Mouse (Mus musculus): ENCODE data around the gene Prkd1.

Gene Prkd1

GRCm38 (mm10) chr12:50554214-50554613, 94.7 kb downstream of the Prkd1 start:
- no peak for DNase-seq (ENCODE audit: low read depth)

DNA sequence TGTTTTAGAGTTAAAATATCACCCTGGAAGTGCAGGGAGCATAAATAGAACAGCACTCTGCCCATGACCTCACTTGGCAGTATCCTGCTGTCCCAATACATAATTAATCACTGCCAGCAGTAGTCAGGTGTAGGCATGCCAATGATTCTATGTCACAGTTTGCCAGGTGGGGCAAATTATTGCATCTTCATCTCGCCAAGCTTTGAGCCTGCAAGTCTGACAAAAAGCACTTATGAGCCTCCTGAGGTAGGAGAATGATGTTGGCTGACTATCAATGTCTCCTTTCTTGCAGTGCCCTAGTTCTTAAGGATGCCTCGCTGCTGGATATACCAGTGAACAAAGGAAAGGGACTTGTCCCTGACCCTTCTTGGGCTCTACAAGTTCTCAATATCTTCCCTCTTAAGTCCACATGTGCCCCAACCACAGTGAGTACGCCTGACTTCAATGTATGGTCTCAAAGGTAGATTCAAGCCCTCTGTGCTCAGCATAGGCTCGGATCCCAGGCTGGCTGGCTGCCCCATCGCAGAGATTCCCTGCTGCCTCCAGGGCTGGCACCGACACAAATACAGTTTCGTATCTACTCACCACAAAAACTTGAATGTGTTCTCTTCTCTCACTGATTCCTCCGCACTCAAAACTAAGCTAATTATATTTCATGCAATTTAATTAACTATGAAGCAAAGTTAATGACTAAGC, 98.9 kb downstream of the Prkd1 start:
- no peak for DNase-seq (ENCODE audit: low read depth)

GRCm38 (mm10) chr12:50546394-50546793, 102.5 kb downstream of the Prkd1 start:
- no peak for DNase-seq (ENCODE audit: low read depth)

- DNase-seq (ENCODE audit: low read depth): no peak
Measured at GRCm38 (mm10) chr12:50545610-50545919, 103.3 kb downstream of the Prkd1 start.

GRCm38 (mm10) chr12:50544855-50545609, 103.9 kb downstream of the Prkd1 start:
- DNase-seq (ENCODE audit: low read depth): no peak

GRCm38 (mm10) chr12:50540793-50541192, 108.1 kb downstream of the Prkd1 start:
- DNase-seq (ENCODE audit: low read depth): no peak

- DNase-seq (ENCODE audit: low read depth): no peak
Measured at GRCm38 (mm10) chr12:50538296-50538965, 110.5 kb downstream of the Prkd1 start.

DNA sequence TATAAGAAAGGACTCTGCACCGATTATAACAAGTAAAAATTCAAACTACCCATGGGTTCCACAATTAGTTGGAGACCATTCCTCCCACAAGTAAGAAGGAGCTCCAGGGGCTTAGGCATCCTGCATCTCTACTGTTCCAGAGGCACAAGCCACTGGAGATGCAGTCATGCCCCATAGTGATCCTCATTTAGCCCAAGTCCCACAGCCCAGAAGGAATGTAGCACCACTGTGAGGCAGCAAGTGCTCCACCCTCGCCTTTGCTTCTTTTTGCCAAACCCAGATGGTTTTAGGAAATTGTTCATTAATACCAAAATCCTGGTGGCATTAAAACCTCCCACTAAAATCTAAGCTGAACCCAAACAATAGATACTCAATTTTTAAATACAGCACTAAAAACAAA, 111.1 kb downstream of the Prkd1 start:
- no peak for DNase-seq (ENCODE audit: low read depth)

- DNase-seq (ENCODE audit: low read depth): no peak
Measured at GRCm38 (mm10) chr12:50537006-50537405, 111.9 kb downstream of the Prkd1 start.

DNA sequence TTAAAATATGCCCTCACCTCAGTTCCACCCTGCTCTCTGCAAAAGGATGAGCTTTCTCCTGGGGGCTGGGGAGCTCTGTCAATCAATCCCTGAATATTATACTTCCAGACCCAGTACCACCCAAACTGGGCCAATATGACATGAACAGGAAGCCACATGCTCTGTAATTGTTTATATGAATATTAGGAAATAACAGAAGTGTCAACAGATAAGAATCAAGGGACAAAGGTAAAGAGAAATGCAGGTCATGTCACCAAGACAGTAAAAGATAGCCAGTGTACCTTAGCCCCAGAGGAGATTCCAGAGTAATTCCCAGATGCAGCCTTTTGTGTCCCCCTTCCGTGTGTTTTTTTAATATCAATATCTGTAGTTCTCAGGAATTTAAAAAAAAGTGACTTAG, 120.3 kb downstream of the Prkd1 start:
- DNase-seq (ENCODE audit: low read depth): no peak

- no peak for DNase-seq (ENCODE audit: low read depth)
Measured at GRCm38 (mm10) chr12:50524061-50524460, 124.8 kb downstream of the Prkd1 start.

- no peak for DNase-seq (ENCODE audit: low read depth)
Measured at GRCm38 (mm10) chr12:50514526-50514925, 134.4 kb downstream of the Prkd1 start.

GRCm38 (mm10) chr12:50511486-50512225, 137.2 kb downstream of the Prkd1 start:
- no peak for DNase-seq (ENCODE audit: low read depth)

DNA sequence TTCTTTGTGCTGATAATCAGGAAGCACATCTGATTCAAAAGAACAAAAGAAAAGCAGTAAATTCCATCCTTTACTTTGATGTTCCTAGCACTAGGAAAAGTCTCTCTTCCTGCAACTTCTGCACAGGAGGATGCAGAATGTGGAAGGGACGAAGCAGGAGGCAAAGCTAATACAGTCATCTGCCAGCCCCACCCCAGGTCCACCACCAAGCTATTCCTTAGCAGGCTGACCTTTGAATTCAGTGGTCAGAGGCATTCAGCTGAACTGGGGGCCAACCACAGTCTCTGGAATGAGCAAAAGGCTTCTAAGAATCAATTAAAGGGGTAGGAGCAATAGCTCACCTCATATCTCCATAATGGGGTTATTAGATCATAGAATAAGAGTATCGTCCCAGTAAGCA, 140.1 kb downstream of the Prkd1 start:
- no peak for DNase-seq (ENCODE audit: low read depth)

DNA sequence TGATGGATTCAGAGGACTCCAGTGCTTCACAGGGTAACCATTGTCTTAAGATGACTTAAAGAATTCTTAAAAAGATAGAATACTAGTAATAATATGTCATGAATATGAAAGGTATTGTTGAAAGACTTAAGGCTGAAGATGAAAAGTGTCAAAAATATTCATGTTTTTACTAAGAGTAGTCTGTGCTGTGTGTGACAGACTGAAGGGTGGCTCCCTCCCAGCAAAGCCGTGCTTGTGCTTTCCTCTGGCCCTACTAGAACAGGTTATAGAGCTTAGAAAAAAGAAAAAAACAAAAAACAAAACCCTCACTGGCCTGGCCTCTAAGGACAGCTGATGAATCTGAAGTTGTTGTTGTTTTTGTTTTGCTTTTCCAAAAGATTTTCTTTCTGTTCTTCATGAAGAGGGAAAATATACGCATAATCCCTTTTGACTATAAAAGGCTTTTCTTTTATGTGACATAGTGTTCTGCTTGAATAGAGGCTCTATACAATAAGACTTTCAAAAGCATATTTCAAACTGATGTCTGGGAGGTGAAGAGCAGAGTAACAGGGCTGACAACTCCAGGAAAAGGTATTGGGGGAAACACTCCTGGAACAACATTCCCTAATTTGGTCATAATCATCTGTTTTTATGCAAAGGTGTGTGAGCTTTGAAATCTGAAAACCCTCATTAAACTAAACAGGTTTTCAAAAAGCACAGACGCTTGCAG, 148.9 kb downstream of the Prkd1 start:
- DNase-seq (ENCODE audit: low read depth): no peak

DNA sequence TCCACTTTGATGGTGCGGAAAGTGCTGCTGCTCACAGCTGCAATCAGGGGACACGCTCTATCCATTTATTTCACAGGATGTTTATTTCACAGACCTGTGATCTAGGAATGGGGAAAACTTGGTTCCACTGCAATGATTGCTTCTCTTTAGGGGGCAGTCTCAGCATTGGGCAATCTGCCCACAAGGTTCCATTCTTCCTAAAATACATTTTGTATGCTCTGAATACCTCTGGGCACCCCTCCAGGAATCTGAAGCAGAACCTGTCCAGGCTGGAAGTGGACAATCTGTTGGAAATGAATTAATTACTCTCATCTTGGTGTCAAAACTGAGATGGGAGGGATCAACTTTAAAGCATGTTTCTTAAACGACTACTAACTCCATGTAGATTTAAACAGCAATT, 152.9 kb downstream of the Prkd1 start:
- no peak for DNase-seq (ENCODE audit: low read depth)

DNA sequence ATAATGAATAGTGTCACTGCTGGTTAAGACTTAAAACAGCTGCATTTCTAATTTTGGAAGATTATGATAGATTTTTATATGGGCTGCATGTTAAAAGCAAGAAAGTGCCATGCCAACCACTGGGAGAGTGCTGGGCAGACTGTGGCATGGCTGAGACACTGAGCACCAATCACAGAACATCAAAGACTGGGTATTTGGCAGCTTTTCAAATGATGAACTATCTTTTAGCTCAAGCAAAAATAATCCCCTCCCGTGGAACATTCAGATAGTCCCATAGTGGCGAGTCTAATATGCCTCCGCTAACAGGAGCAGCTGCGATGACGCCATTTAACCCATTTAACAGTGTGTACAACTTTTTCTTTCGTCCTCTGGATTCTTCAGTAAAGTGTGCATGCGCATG, 169.1 kb downstream of the Prkd1 start:
- no peak for DNase-seq (ENCODE audit: low read depth)

DNA sequence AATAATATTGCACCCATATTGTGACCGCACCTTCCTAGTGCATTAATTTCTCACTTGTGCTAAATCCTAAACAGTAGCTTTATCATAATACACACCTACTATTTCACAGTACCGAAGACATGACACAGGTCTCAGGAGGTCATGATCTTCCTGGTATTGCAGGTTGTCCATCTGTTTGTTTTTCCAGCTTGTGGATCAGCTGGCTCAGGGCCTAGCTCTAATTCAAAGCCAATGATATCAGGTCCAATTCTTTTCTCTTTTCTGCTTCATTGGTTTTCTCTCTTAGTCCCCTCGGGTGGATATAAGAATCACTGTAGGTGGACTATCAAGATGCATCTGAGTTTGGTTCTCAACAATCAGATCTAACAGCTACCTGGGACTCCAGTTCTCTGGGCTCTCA, 191.7 kb downstream of the Prkd1 start:
- DNase-seq (ENCODE audit: low read depth): no peak

DNA sequence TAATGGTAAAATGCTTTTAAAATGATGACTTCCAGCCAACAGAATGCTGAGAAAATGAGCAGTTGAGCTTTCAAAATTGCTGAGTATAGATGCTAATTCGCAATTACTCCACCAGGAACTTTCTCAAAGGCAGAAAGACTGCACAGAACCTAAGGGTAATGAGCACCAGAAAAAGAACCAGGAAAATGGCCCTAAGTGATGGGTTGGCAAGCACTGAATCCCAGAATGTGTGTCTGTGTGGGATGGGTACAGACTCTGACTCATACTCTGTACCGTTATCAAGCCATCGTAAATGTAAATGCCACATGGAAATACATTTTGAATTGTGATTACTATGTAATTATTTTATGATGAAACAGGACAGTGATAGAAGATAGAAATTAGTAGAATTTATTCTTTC, 197.1 kb downstream of the Prkd1 start:
- no peak for DNase-seq (ENCODE audit: low read depth)

- no peak for DNase-seq (ENCODE audit: low read depth)
Measured at GRCm38 (mm10) chr12:50436660-50437059, 212.2 kb downstream of the Prkd1 start.

GRCm38 (mm10) chr12:50430129-50430703, 218.7 kb downstream of the Prkd1 start:
- DNase-seq (ENCODE audit: low read depth): no peak

- DNase-seq (ENCODE audit: low read depth): no peak
Measured at GRCm38 (mm10) chr12:50352404-50352803, 296.5 kb downstream of the Prkd1 start.
